Mouse (Mus musculus) neural tube, embryonic 11.5 days (tissue): ENCODE data around the gene Scaper. TPM values are rescaled to one million over a fixed set of nuclear protein-coding genes. Genes with fewer than 3 reads are reported as not detected.

Experiments
- ATAC-seq: fragments of 200-750 bp; cut with Nextera tagmentation; 2 replicates; pipeline ENCODE4 v1.8.0; 2017; ENCODE audit warnings: moderate number of reproducible peaks, mild to moderate bottlenecking, moderate TSS enrichment, moderate library complexity; ENCODE audit not compliant: insufficient read depth, low FRiP score, low TSS enrichment
- DNase-seq: peaks from one replicate; pipeline ENCODE4 v3.0.0-alpha.2; 2015; ENCODE audit warnings: low spot score
- H3K27ac ChIP-seq: fragments of 300-500 bp; sonication (generic); 2 replicates; pipeline ENCODE4 v1.5.1; 2014; ENCODE audit warnings: low read depth, mild to moderate bottlenecking, low read length
- H3K27me3 ChIP-seq: fragments of 300-500 bp; sonication (generic); 2 replicates; pipeline ENCODE4 v1.6.1; 2014; ENCODE audit warnings: mild to moderate bottlenecking, low read length, mixed read lengths; ENCODE audit not compliant: control insufficient read depth, insufficient read depth
- H3K36me3 ChIP-seq: fragments of 300-500 bp; sonication (generic); 2 replicates; pipeline ENCODE4 v1.6.1; 2014; ENCODE audit warnings: mild to moderate bottlenecking, low read length, moderate library complexity, mixed read lengths; ENCODE audit not compliant: control insufficient read depth, insufficient read depth
- H3K4me1 ChIP-seq: fragments of 300-500 bp; sonication (generic); 2 replicates; pipeline ENCODE4 v1.6.1; 2014; ENCODE audit warnings: low read length, mixed read lengths; ENCODE audit not compliant: control insufficient read depth, insufficient read depth
- H3K4me2 ChIP-seq: fragments of 300-500 bp; sonication (generic); 2 replicates; pipeline ENCODE4 v1.6.1; 2014; ENCODE audit warnings: low read depth, mild to moderate bottlenecking, moderate library complexity
- H3K4me3 ChIP-seq: fragments of 300-500 bp; sonication (generic); 2 replicates; pipeline ENCODE4 v1.5.1; 2014; ENCODE audit warnings: low read depth, low read length
- H3K9ac ChIP-seq: fragments of 300-500 bp; sonication (generic); 2 replicates; pipeline ENCODE4 v1.6.1; 2014; ENCODE audit warnings: mild to moderate bottlenecking, low read length
- H3K9me3 ChIP-seq: fragments of 300-500 bp; sonication (generic); 2 replicates; pipeline ENCODE4 v1.6.1; 2016; ENCODE audit warnings: low read length; ENCODE audit not compliant: control insufficient read depth
- WGBS: fragments of 180-500 bp; shearing (Covaris S2); extraction: QIAGEN DNeasy Blood & Tissue Kit; methylation state at CpG from one replicate; pipeline ENCODE4 v1.1.7; 2014; 5-methylcytosine and 5-hydroxymethylcytosine counted together
- polyA plus RNA-seq: library from polyadenylated mRNA; unstranded; fragments of >200 nt; fragmentation: Nextera tagmentation; extraction: Ambion mirVana; gene quantifications from 2 replicates; pipeline ENCODE4 v1.2.1, GENCODE M21; 2014

Gene Scaper
- polyA plus RNA-seq, 1 experiment from 2014 or later = 13.7 TPM

DNA sequence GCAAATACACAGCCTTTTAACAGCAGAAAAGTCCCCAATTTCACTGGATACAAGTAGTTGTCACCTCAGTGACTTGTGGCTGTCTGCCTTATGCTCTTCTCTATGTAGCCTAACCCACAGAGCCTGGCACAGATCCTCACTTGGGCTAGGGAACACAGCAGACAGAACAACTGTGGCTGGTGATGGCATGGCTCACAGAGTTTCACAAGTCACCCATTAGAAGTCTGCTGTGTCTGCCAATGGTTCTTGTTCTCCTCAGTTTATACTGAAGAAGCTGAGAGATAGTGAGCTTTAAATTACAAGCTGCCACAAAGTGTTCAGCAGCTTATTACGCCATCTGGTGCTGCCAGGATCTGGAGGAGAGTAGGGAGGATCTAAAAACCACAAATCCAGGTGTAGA is 361.3 kb downstream of the Scaper start:
- WGBS = 88% methylated on average over 1 of the region's 1 CpGs
- Histone ChIP-seq H3K27ac (no peak overlapping the region), H3K36me3 (no peaks in the 10 kb centered on the region), H3K4me3 (no peak overlapping the region), H3K9ac (no peak overlapping the region), H3K4me1 (no peaks in the 10 kb centered on the region), H3K9me3 (no peaks in the 10 kb centered on the region), H3K27me3 (no peaks in the 10 kb centered on the region), H3K4me2 (no peak overlapping the region)
- DNase-seq = no peak
- no peak for ATAC-seq

DNA sequence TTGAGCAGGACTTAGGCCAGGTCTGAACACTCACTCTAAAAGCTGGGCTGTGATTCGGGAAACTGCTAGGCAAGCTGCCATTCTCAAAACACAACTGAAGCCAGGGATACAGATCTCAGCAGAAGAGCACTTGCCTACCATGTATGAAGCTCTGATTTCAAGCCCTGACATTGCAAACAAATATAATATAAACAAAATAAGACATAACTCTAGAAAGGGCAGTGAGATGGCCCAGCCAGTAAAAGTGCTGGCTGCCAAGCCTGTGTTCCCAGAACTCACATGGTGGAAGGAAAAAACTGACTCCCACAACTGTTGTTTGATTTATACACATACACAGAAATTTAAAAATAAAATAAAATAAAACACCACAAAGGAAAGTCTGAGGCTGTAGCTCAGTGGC is 366.8 kb downstream of the Scaper start:
- Histone ChIP-seq H3K4me1 (no peaks in the 10 kb centered on the region), H3K27me3 (no peaks in the 10 kb centered on the region), H3K4me2 (no peak overlapping the region), H3K9me3 (no peaks in the 10 kb centered on the region), H3K4me3 (no peak overlapping the region), H3K9ac (no peak overlapping the region), H3K36me3 (no peaks in the 10 kb centered on the region), H3K27ac (no peak overlapping the region)
- WGBS = 89% methylated on average over 1 of the region's 1 CpGs
- ATAC-seq = no peak
- DNase-seq = no peak

DNA sequence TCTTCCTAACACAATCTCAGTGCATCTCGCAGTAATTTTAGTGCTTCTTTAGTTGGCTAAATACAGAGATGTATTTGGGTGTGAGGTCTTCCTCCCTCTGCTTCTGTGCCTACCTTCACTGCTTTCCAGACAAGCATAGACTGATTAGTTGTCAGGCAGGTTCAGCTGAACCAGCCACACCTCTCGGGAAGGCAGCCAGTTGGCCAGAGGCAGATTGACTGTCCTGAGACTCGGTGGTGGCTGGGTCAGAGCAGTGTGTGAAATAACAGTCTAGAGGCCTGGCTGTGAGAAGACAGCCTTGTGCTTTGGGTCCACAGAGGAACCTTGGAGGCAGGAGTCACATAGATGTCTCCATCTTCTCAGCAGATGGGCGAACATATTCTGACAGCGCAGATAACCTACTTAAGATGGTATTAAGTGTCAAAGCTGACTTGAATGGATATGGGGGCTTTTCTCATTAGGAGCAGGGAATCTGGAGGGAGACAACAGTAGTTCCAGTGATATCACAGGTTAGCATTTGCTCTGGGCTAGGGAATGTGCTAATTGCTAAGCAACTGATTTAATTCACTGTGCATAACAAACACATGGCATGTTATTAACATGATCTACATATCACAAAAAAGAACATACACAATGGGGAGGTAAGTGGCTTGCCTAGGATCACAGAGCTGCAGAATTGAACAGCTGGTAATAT is 369.3 kb downstream of the Scaper start:
- H3K27me3 ChIP-seq = no peaks in the 10 kb centered on the region
- H3K36me3 ChIP-seq = no peaks in the 10 kb centered on the region
- DNase-seq (no peak), ATAC-seq (no peak)
- no peak overlapping the region for H3K4me2 ChIP-seq
- H3K9ac ChIP-seq = no peak overlapping the region
- H3K4me3 ChIP-seq = no peak overlapping the region
- 69% methylated on average over 5 of the region's 5 CpGs for WGBS
- H3K27ac ChIP-seq = no peak overlapping the region
- H3K4me1 ChIP-seq = no peaks in the 10 kb centered on the region
- no peaks in the 10 kb centered on the region for H3K9me3 ChIP-seq

DNA sequence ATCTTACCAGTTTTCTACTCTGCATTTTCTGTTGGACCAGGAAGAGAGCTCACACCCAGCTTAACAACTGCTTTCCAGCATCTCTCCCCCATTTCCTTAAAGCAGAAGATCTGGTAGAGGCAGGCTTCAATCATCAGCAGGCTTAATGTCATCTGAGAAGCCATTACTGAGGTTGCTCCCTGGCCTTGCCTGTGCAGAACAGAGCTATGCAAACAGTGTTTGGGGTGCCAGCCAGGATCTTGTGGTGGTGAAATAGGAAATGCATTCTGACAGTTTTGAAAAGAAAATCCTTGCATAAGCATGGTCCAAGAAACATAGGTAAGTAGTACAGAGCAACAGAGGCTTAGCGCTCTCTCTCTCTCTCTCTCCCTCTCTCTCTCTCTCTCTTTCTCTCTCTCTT is 377.0 kb downstream of the Scaper start:
- H3K9ac ChIP-seq = no peak overlapping the region
- no peaks in the 10 kb centered on the region for H3K27me3 ChIP-seq
- H3K27ac ChIP-seq = no peak overlapping the region
- no peak for ATAC-seq
- WGBS = 100% methylated on average over 1 of the region's 1 CpGs
- no peak overlapping the region for H3K4me3 ChIP-seq
- no peak for DNase-seq
- H3K4me2 ChIP-seq = no peak overlapping the region
- no peaks in the 10 kb centered on the region for H3K36me3 ChIP-seq
- no peaks in the 10 kb centered on the region for H3K9me3 ChIP-seq
- no peaks in the 10 kb centered on the region for H3K4me1 ChIP-seq

DNA sequence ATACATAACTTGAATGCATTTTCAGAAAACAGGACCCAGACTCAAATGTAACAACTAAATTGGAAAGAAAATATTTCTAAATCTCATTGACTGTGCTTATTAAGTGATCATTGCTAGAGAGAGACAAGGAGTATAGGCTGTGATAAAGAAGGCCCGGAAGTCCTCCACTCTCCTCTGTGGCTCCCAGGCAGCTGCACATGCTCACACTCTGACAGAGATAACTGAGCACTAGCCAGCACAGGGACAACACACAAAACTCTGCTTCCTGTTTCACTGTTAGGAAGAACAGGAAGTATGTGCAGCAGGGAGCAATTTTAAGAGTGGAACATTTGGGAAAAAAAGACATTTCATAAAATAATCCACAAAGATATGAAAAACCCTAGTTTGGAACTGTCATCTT is 382.9 kb downstream of the Scaper start:
- Histone ChIP-seq H3K27ac (no peak overlapping the region), H3K9ac (no peak overlapping the region), H3K9me3 (no peaks in the 10 kb centered on the region), H3K4me3 (no peak overlapping the region), H3K27me3 (peaks cover 2% of the 10 kb centered on the region), H3K4me2 (no peak overlapping the region), H3K4me1 (no peaks in the 10 kb centered on the region), H3K36me3 (no peaks in the 10 kb centered on the region)
- WGBS = 77% methylated on average over 1 of the region's 1 CpGs
- DNase-seq (no peak), ATAC-seq (no peak)

DNA sequence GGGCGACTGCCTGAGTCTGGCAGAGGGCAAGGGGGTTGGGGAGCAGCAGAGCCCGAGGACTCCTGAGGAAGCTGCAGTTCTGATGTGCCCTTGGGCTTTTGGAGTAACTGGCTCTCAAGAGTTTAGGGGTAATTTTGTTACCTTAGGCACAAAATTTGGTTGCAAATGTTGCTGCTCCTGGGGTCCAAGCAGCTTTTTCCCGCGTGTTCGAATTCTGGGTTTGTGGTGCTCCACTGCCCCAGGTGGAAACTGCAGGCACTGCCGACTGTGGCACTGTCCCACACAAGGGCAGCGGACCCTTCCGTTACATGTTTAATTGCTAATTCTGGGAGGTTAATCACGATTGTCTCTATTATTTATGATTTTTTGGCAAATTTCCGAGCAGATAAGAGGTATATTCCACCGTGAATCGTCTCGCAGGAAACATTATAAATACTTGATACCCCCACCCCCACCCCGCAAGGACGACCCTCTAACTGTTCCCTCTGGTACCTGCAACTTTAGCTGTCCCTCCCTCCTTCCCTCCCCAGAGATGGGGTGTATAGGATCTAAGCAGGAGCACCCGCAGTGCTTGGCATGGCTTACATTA is 388.5 kb downstream of the Scaper start:
- Histone ChIP-seq H3K4me3 (no peak overlapping the region), H3K9me3 (no peaks in the 10 kb centered on the region), H3K36me3 (no peaks in the 10 kb centered on the region), H3K27me3 (peaks cover 57% of the 10 kb centered on the region), H3K27ac (no peak overlapping the region), H3K9ac (no peak overlapping the region), H3K4me2 (peak overlapping the region; percentile 5; the same call in 1 of the 2 replicates), H3K4me1 (no peaks in the 10 kb centered on the region)
- ATAC-seq (no peak), DNase-seq (peak; percentile 33)
- 4% methylated on average over 16 of the region's 16 CpGs for WGBS

DNA sequence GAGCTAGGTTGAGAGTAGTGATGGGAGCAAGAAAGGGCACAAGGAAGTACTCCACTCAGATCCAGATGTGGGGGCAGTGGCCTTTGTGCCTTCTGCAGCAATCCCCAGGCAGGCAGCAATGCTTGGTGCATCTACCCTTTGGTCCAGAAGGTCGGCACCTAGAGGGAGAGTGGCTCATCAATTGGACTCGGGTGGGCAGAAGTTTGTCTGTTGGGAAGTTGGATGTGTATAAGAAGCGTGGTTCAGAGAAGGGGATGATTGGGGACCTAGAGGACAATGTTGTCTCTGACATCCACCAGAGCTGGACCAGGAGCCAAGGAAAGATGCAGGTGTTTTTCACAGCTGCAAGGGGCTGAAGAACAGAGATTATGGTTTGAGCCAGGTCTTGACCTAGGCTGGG is 389.0 kb downstream of the Scaper start:
- Histone ChIP-seq H3K9ac (no peak overlapping the region), H3K4me2 (no peak overlapping the region), H3K9me3 (no peaks in the 10 kb centered on the region), H3K27ac (no peak overlapping the region), H3K4me3 (no peak overlapping the region), H3K36me3 (no peaks in the 10 kb centered on the region), H3K27me3 (peaks cover 62% of the 10 kb centered on the region), H3K4me1 (no peaks in the 10 kb centered on the region)
- ATAC-seq = no peak
- WGBS = 11% methylated on average over 3 of the region's 3 CpGs
- no peak for DNase-seq

DNA sequence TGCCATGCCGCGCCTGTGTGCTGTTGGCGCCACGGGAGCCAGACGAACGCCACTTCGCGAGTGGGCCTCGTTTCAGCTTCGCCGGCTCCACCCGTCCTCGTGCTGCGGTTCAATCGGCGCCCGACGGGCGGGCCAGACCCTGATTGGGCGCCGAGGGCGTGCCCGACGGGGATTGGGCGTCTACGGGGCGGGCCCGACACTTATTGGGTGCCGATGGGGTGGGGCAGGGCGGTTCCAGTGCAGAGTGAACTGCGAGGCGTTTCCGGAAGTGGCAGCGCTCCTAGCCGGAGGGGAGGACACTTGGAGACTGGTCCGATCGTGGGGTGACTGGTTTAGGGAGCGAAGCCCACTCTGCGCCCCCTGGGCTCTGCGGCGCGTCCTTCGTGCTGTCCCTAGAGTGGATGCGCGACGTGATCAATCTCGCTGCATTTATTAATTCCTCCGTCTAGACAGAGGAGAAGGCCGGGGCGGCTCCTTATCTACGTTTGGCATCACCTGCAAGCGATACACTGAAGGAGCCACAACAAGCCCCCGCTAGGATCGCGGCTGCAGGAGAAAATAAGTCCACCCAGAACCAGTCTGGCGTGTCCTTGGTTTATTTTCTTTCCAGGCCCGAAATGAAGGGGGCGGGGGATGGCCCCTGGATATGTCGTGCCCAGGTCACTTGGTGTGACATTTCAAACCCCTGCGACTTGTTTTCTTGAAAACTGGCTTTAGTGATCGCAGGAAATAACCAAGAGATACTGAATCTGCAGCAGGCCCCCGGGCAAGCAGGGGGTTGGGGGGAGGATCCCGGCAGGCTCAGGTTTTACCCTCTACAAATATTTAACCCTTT is 391.5 kb downstream of the Scaper start:
- DNase-seq (peak; percentile 69), ATAC-seq (peak; percentile 43; the same call in 1 of the 2 replicates)
- Histone ChIP-seq H3K9ac (no peak overlapping the region; the same call in 1 of the 2 replicates), H3K4me1 (peaks cover 6% of the 10 kb centered on the region), H3K9me3 (no peaks in the 10 kb centered on the region), H3K36me3 (no peaks in the 10 kb centered on the region), H3K4me2 (peak overlapping the region; percentile 26), H3K27ac (no peak overlapping the region), H3K27me3 (peaks cover 87% of the 10 kb centered on the region), H3K4me3 (peak overlapping the region; percentile 28)
- whole genome bisulfite sequencing = 2% methylated on average over 63 of the region's 63 CpGs
